Mouse (Mus musculus) liver (tissue): ENCODE measurements around the gene Olfr1284.
"Not testable (repeated sequence)": the region's sequence is repeated elsewhere in the genome, so short reads cannot be mapped to it uniquely, and the experiment has no call there.

Experiments
- DNase-seq: peaks from one replicate; pipeline ENCODE4 v3.0.0-alpha.2; 2020; ENCODE audit warnings: mixed read lengths

The Olfr1284 gene

GRCm38 (mm10) chr2:111375222-111375621 is at the start of gene Olfr1284:
TSS of gene Olfr1284 (plus strand) at chr2:111375522.
- DNase-seq: no peak

GRCm38 (mm10) chr2:111326220-111326619 is 49.1 kb upstream of the Olfr1284 start, which contains the start of gene Olfr1281:
TSS of gene Olfr1281 (plus strand) at chr2:111326520.
- DNase-seq: no peak

- DNase-seq: not testable (repeated sequence)
Observed at GRCm38 (mm10) chr2:111333721-111334120, 41.6 kb upstream of the Olfr1284 start.

GRCm38 (mm10) chr2:111335976-111336375 is 39.3 kb upstream of the Olfr1284 start, which contains the start of gene Olfr1282:
TSS of gene Olfr1282 (minus strand) at chr2:111336076.
- DNase-seq: no peak

- no peak for DNase-seq
Observed at GRCm38 (mm10) chr2:111366490-111366889, 8.8 kb upstream of the Olfr1284 start, which contains the start of gene Olfr1283. TSS of gene Olfr1283 (plus strand) at chr2:111366790.

GRCm38 (mm10) chr2:111422931-111423330 is 47.6 kb downstream of the Olfr1284 start, which contains the start of gene Olfr1286:
TSS of gene Olfr1286 (minus strand) at chr2:111423115.
- DNase-seq: no peak
